Mouse (Mus musculus): ENCODE results near the gene Hilpda. TPM values are rescaled to one million over a fixed set of nuclear protein-coding genes. Genes with fewer than 3 reads are reported as not detected.

Gene Hilpda
- polyA plus RNA-seq, 1 experiment from 2014 or later: 34.1 TPM

DNA sequence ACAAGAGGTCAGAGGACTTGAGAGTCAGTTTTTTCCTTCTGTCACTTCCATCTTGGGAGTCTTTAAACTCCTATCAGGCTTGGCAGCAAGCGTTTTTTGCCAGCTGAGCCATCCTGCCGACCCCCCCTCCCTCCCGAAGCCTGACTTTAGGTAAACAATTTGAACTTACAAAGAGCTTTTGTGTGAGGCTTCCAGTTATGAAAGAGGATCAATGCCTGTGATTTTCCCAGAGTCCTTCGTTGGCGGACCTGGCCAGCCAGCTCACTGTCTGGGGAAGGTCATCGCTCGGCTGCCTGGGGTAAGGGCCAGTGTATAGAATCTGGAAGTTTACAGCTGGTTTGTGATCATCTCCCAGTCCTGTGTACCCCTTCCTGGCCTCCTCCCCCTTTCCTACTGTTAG is 8.4 kb downstream of the Hilpda start:
- Histone ChIP-seq H3K4me1 (replicated peaks; ENCODE audit: control insufficient read depth, insufficient read depth) (no peaks in the 10 kb centered on the region), H3K4me2 (replicated peaks; ENCODE audit: low read depth) (no peak overlapping the region), H3K27me3 (ENCODE audit: control insufficient read depth, insufficient read depth, low read length) (no peaks in the 10 kb centered on the region), H3K36me3 (ENCODE audit: control insufficient read depth, insufficient read depth, low read length) (no peaks in the 10 kb centered on the region), H3K4me3 (ENCODE audit: low read depth, low read length) (no peak overlapping the region), H3K9ac (ENCODE audit: low read length) (no peak overlapping the region), H3K27ac (replicated peaks) (no peak overlapping the region), H3K9me3 (ENCODE audit: control insufficient read depth, low read length) (no peaks in the 10 kb centered on the region)
- ATAC-seq (ENCODE audit: low FRiP score, low TSS enrichment) (no peak), DNase-seq (ENCODE audit: low spot score) (no peak)
- 38% methylated on average over 7 of the region's 7 CpGs for WGBS
- TF ChIP-seq CTCF (IDR thresholded peaks at IDR 0.05; ENCODE audit: low read depth): no peak
- no peak for TF ChIP-seq EP300 (optimal IDR thresholded peaks at IDR 0.05)

DNA sequence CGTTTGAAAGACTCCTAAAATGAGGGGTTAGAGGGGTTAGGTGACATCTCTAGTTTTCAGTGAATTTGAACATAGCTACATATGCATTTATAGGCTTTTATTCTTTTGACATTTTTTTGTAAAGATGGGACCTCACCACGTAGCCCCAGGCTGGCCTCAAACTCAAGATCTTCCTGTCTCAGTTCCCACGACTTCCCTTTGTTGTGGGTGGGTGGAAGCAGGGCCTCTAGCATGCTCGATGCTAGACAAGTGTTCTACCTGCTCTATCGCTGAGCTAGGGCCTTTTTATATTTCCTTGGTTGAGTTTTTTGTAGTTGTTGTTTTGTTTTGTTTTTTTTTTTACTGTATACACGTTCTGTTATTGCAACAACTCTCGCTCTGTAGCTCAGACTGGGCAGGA is 14.6 kb downstream of the Hilpda start:
- DNase-seq (ENCODE audit: low spot score) (no peak), ATAC-seq (ENCODE audit: low FRiP score, low TSS enrichment) (no peak)
- Histone ChIP-seq H3K4me2 (replicated peaks; ENCODE audit: low read depth) (no peak overlapping the region), H3K9me3 (ENCODE audit: control insufficient read depth, low read length) (no peaks in the 10 kb centered on the region), H3K9ac (ENCODE audit: low read length) (no peak overlapping the region), H3K36me3 (ENCODE audit: control insufficient read depth, insufficient read depth, low read length) (no peaks in the 10 kb centered on the region), H3K4me3 (ENCODE audit: low read depth, low read length) (no peak overlapping the region), H3K27ac (replicated peaks) (no peak overlapping the region), H3K27me3 (ENCODE audit: control insufficient read depth, insufficient read depth, low read length) (no peaks in the 10 kb centered on the region), H3K4me1 (replicated peaks; ENCODE audit: control insufficient read depth, insufficient read depth) (no peaks in the 10 kb centered on the region)
- 83% methylated on average over 7 of the region's 7 CpGs for WGBS
- TF ChIP-seq CTCF (IDR thresholded peaks at IDR 0.05; ENCODE audit: low read depth) (no peak), EP300 (optimal IDR thresholded peaks at IDR 0.05) (no peak)

DNA sequence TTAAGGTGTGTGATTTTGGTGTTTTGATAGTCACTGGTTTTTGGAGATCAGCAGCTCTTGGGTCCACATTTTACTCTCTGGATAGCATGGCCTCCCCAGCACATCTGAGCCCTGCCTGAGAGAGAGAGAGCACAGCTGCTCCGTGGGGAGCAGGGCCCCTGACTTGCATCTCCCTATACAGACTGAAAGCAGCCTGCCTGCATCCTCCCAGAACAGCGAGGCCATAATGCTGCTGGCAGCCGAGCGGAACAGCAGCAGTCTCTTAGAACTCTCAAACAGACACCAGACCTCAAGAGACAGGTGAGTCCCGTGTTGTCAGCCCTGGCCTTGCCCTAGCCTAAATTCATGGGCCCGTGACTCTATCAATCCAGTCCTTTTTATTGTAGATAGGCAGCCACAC is 15.2 kb downstream of the Hilpda start:
- H3K36me3 ChIP-seq (ENCODE audit: control insufficient read depth, insufficient read depth, low read length): no peaks in the 10 kb centered on the region
- no peaks in the 10 kb centered on the region for H3K27me3 ChIP-seq (ENCODE audit: control insufficient read depth, insufficient read depth, low read length)
- no peak overlapping the region for H3K4me2 ChIP-seq (replicated peaks; ENCODE audit: low read depth)
- no peaks in the 10 kb centered on the region for H3K9me3 ChIP-seq (ENCODE audit: control insufficient read depth, low read length)
- no peaks in the 10 kb centered on the region for H3K4me1 ChIP-seq (replicated peaks; ENCODE audit: control insufficient read depth, insufficient read depth)
- no peak overlapping the region for H3K27ac ChIP-seq (replicated peaks)
- H3K4me3 ChIP-seq (ENCODE audit: low read depth, low read length): no peak overlapping the region
- 49% methylated on average over 6 of the region's 6 CpGs for WGBS
- ATAC-seq (ENCODE audit: low FRiP score, low TSS enrichment): no peak
- no peak for DNase-seq (ENCODE audit: low spot score)
- no peak overlapping the region for H3K9ac ChIP-seq (ENCODE audit: low read length)
- TF ChIP-seq EP300 (optimal IDR thresholded peaks at IDR 0.05) (no peak), CTCF (IDR thresholded peaks at IDR 0.05; ENCODE audit: low read depth) (no peak)

DNA sequence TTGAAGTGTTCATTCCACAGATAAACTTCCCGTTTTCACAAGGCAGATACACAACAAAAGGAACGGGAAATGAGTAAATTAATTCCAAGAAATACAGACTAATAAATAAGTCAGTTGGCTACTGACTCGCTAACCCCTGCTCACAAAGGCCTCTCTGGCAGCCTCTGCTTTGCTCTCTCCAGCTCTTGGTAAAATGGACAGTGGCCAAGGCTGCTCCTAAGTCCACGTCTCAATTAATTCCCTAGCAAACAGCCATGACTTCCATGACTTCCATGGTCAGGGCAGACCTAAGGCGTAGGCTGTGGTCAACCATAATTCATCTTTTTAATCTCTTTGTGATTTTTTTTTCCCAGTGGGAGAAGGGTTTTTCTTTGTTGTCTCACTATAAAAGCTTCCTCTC is 15.7 kb downstream of the Hilpda start:
- Histone ChIP-seq H3K9me3 (ENCODE audit: control insufficient read depth, low read length) (no peaks in the 10 kb centered on the region), H3K36me3 (ENCODE audit: control insufficient read depth, insufficient read depth, low read length) (no peaks in the 10 kb centered on the region), H3K27me3 (ENCODE audit: control insufficient read depth, insufficient read depth, low read length) (no peaks in the 10 kb centered on the region), H3K9ac (ENCODE audit: low read length) (no peak overlapping the region), H3K4me1 (replicated peaks; ENCODE audit: control insufficient read depth, insufficient read depth) (no peaks in the 10 kb centered on the region), H3K27ac (replicated peaks) (no peak overlapping the region), H3K4me3 (ENCODE audit: low read depth, low read length) (no peak overlapping the region), H3K4me2 (replicated peaks; ENCODE audit: low read depth) (no peak overlapping the region)
- TF ChIP-seq EP300 (optimal IDR thresholded peaks at IDR 0.05): no peak
- no peak for TF ChIP-seq CTCF (IDR thresholded peaks at IDR 0.05; ENCODE audit: low read depth)
- 54% methylated on average over 5 of the region's 5 CpGs for WGBS
- DNase-seq (ENCODE audit: low spot score) (no peak), ATAC-seq (ENCODE audit: low FRiP score, low TSS enrichment) (no peak)

DNA sequence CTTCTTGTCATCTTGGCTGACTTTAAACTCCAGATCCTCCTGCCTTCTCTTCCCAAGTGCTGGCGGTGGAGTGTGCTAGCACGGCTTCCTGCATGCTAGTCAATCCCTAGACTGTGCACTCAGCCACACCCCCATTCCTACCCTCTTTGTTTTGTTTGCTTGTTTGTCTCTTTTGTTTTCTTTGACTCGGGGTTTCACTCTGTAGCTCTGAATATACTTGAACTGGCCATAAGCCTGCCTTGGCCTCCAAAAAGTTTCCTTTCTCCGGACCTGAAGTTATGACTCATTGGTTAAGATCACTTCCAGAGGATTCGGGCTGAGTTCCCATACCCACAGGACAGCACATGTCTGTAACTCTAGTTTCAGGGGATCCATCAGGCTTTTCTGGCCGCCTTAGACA is 16.4 kb downstream of the Hilpda start:
- no peak overlapping the region for H3K27ac ChIP-seq (replicated peaks)
- H3K4me1 ChIP-seq (replicated peaks; ENCODE audit: control insufficient read depth, insufficient read depth): no peaks in the 10 kb centered on the region
- no peak overlapping the region for H3K4me2 ChIP-seq (replicated peaks; ENCODE audit: low read depth)
- no peaks in the 10 kb centered on the region for H3K36me3 ChIP-seq (ENCODE audit: control insufficient read depth, insufficient read depth, low read length)
- H3K27me3 ChIP-seq (ENCODE audit: control insufficient read depth, insufficient read depth, low read length): no peaks in the 10 kb centered on the region
- TF ChIP-seq CTCF (IDR thresholded peaks at IDR 0.05; ENCODE audit: low read depth) (no peak), EP300 (optimal IDR thresholded peaks at IDR 0.05) (no peak)
- no peak overlapping the region for H3K9ac ChIP-seq (ENCODE audit: low read length)
- H3K9me3 ChIP-seq (ENCODE audit: control insufficient read depth, low read length): no peaks in the 10 kb centered on the region
- 56% methylated on average over 6 of the region's 6 CpGs for WGBS
- no peak overlapping the region for H3K4me3 ChIP-seq (ENCODE audit: low read depth, low read length)
- ATAC-seq (ENCODE audit: low FRiP score, low TSS enrichment) (no peak), DNase-seq (ENCODE audit: low spot score) (no peak)

DNA sequence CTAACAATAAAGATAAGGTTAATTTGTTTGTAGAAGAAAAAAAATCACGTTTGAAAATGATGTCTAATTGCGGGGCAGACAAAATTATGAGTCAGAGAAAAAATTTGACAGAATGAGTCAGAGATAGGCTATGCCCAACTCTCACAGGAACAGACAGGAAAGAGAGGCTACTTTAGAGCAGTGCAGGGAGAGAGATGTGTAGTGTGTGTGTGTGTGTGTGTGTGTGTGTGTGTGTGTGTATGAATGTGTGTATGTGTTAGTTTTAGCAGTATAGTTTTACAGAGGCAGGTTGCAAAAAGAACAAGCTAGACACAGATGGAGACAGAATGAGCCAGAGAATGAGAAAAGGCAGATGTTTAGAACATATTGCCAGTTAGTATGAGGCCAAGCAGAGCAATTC is 26.8 kb downstream of the Hilpda start:
- no peaks in the 10 kb centered on the region for H3K27me3 ChIP-seq (ENCODE audit: control insufficient read depth, insufficient read depth, low read length)
- ATAC-seq (ENCODE audit: low FRiP score, low TSS enrichment) (no peak), DNase-seq (ENCODE audit: low spot score) (no peak)
- no peak overlapping the region for H3K4me2 ChIP-seq (replicated peaks; ENCODE audit: low read depth)
- no peaks in the 10 kb centered on the region for H3K4me1 ChIP-seq (replicated peaks; ENCODE audit: control insufficient read depth, insufficient read depth)
- H3K9ac ChIP-seq (ENCODE audit: low read length): no peak overlapping the region
- H3K27ac ChIP-seq (replicated peaks): no peak overlapping the region
- no peak for TF ChIP-seq EP300 (optimal IDR thresholded peaks at IDR 0.05)
- TF ChIP-seq CTCF (IDR thresholded peaks at IDR 0.05; ENCODE audit: low read depth): no peak
- no peaks in the 10 kb centered on the region for H3K36me3 ChIP-seq (ENCODE audit: control insufficient read depth, insufficient read depth, low read length)
- 33% methylated on average over 2 of the region's 2 CpGs for WGBS
- no peaks in the 10 kb centered on the region for H3K9me3 ChIP-seq (ENCODE audit: control insufficient read depth, low read length)
- no peak overlapping the region for H3K4me3 ChIP-seq (ENCODE audit: low read depth, low read length)

Data from stomach, postnatal 0 days (tissue).